Mouse (Mus musculus) hindbrain, embryonic 12.5 days (tissue): ENCODE measurements around the gene Dusp13. TPM values are rescaled to one million over a fixed set of nuclear protein-coding genes. Genes with fewer than 3 reads are reported as not detected.

Source experiments
- ATAC-seq: fragments of 200-750 bp; cut with Nextera tagmentation; 2 replicates; pipeline ENCODE4 v1.8.0; 2017; ENCODE audit warnings: moderate TSS enrichment; ENCODE audit not compliant: low FRiP score
- H3K27ac ChIP-seq: fragments of 300-500 bp; sonication (generic); 2 replicates; pipeline ENCODE4 v1.5.1; 2016; ENCODE audit warnings: mild to moderate bottlenecking
- H3K27me3 ChIP-seq: fragments of 300-500 bp; sonication (generic); 2 replicates; pipeline ENCODE4 v1.6.1; 2016; ENCODE audit warnings: mild to moderate bottlenecking
- H3K36me3 ChIP-seq: fragments of 300-500 bp; sonication (generic); 2 replicates; pipeline ENCODE4 v1.6.1; 2016; ENCODE audit warnings: mild to moderate bottlenecking
- H3K4me1 ChIP-seq: fragments of 300-500 bp; sonication (generic); 2 replicates; pipeline ENCODE4 v1.6.1; 2016
- H3K4me2 ChIP-seq: fragments of 300-500 bp; sonication (generic); replicated peaks from 2 replicates; pipeline ENCODE4 v1.6.1; 2016; ENCODE audit warnings: mild to moderate bottlenecking
- H3K4me3 ChIP-seq: fragments of 300-500 bp; sonication (generic); 2 replicates; pipeline ENCODE4 v1.5.1; 2016; ENCODE audit warnings: mild to moderate bottlenecking
- H3K9ac ChIP-seq: fragments of 300-500 bp; sonication (generic); 2 replicates; pipeline ENCODE4 v1.6.1; 2016; ENCODE audit warnings: mild to moderate bottlenecking, moderate library complexity
- H3K9me3 ChIP-seq: fragments of 300-500 bp; sonication (generic); replicated peaks from 2 replicates; pipeline ENCODE4 v1.6.1; 2016; ENCODE audit warnings: mild to moderate bottlenecking
- WGBS: fragments of 180-500 bp; shearing (Covaris S2); methylation state at CpG from one replicate; pipeline ENCODE4 v1.1.7; 2016; 5-methylcytosine and 5-hydroxymethylcytosine counted together
- polyA plus RNA-seq: library from polyadenylated mRNA; unstranded; fragments of >200 nt; fragmentation: Nextera tagmentation; extraction: Ambion mirVana; gene quantifications from 2 replicates; pipeline ENCODE4 v1.2.1, GENCODE M21; 2016

Gene Dusp13
- polyA plus RNA-seq = 0.43 TPM in 1 of 2 replicates, not detected in the other

DNA sequence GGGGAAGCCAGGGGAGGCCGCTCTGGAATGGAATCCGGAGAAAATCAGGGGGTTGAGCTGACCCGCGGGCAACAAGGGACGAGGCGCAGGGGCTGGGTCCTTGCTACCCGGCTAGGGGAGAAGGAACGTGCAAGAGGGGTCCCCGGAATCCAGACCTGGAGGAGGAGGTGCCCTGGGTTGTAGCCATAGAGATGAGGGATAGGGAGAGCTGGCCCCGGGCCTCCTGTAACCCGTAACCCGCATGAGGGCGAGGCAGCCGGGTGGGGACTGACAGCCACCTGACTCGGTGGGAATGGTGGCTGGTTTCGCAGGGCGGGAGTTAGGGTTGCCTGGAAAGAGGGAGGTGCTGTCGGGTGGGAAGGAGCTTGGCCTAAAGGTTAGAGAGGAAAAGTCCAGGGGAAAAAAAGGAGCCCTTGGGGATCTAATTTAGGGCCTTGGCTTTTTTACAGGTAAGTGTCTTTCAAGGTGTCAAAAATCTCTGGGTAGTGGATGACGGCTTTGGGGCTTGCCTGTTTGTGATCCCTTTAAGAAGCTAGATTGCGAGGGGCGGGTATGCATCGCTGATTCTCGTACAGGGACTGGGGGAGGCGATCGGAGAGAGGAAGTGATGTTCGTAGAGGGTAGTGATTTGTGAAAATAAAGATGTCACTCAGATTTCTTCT is at the start of gene Dusp13:
TSS of gene Dusp13 (minus strand) at position 301 of the 662 bp plus-strand sequence.
- peak within 1 kb of the TSS; percentile 96 for H3K4me3 ChIP-seq
- no peaks in the 10 kb centered on the region for H3K36me3 ChIP-seq
- H3K27me3 ChIP-seq = no peaks in the 10 kb centered on the region
- ATAC-seq = peak; percentile 85
- peak within 1 kb of the TSS; percentile 73 for H3K4me2 ChIP-seq
- peak within 1 kb of the TSS; percentile 90 for H3K27ac ChIP-seq
- peaks cover 15% of the 10 kb centered on the region for H3K4me1 ChIP-seq
- WGBS = under 1% methylated on average over 26 of the region's 26 CpGs
- H3K9ac ChIP-seq = peak within 1 kb of the TSS; percentile 91
- no peaks in the 10 kb centered on the region for H3K9me3 ChIP-seq

DNA sequence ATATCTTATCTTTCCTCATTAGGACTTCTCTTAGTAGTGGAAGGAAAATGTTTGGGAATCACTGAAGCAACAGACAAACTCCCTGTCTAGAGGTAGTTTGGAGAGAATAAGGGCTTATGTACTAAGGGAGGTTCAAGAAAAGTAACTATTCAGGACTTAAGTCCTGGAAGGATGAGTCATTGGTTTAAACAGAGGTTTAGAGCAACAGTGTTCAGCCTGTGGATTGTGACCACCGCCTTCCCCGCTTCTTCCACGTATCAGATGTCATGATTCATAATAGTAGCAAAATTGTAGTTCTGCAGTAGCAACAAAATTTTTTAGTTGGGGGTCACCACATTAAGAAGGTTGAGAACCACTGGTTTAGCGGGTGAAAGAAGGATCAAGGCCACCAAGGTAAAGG is 49.7 kb upstream of the Dusp13 start:
- H3K4me1 ChIP-seq = no peaks in the 10 kb centered on the region
- no peak overlapping the region for H3K27ac ChIP-seq
- no peak overlapping the region for H3K4me3 ChIP-seq
- peaks cover 9% of the 10 kb centered on the region; the same call in 1 of the 2 replicates for H3K36me3 ChIP-seq
- no peak overlapping the region for H3K4me2 ChIP-seq
- H3K9me3 ChIP-seq = no peaks in the 10 kb centered on the region
- no peak overlapping the region for H3K9ac ChIP-seq
- WGBS = 96% methylated on average over 4 of the region's 4 CpGs
- no peaks in the 10 kb centered on the region for H3K27me3 ChIP-seq
- no peak for ATAC-seq

DNA sequence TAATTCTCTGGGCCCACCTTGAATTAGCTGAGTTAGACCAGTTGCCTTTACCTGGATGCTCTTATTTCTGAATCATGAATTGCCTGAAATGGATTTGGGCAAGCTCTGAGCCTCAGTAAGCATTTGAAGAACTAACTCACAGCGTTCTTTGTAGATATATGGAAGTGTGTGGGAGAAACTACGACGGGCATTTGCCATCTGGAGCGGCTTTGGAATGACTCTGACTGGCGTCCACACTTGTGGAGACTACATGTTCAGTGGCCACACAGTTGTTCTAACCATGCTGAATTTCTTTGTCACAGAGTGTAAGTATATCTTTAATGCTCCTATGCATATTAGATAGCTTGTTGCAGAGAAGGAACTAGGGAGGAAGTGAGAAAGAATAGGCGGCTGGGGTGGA is 41.3 kb upstream of the Dusp13 start:
- Histone ChIP-seq H3K27ac (no peak overlapping the region), H3K27me3 (no peaks in the 10 kb centered on the region), H3K9me3 (no peaks in the 10 kb centered on the region), H3K4me3 (no peak overlapping the region), H3K4me1 (no peaks in the 10 kb centered on the region), H3K36me3 (peaks cover 24% of the 10 kb centered on the region; the same call in 1 of the 2 replicates), H3K4me2 (no peak overlapping the region), H3K9ac (no peak overlapping the region)
- ATAC-seq = no peak
- 97% methylated on average over 6 of the region's 6 CpGs for WGBS

DNA sequence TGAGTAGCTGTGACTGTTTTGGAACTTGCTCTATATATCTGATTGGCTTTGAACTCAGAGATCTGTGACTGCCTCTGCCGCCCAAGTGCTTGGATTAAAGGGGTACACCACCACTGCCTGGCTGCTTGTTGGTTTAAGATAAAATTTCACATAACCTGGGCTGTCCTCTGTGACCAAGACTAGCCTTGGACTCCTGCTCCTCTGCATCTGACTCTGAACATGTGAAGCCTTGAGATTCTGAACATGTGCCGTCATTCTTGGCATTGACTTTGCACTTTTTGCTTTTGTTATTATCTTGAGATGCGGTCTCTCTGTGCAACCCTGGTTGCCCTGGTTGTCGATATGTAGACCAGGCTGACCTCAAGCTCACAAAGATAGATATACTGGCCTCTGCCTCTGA is 40.7 kb upstream of the Dusp13 start:
- H3K4me2 ChIP-seq = no peak overlapping the region
- ATAC-seq = no peak
- H3K27me3 ChIP-seq = no peaks in the 10 kb centered on the region
- WGBS = 94% methylated on average over 4 of the region's 4 CpGs
- H3K36me3 ChIP-seq = peaks cover 25% of the 10 kb centered on the region; the same call in 1 of the 2 replicates
- H3K4me3 ChIP-seq = no peak overlapping the region
- H3K9ac ChIP-seq = no peak overlapping the region
- H3K27ac ChIP-seq = no peak overlapping the region
- H3K9me3 ChIP-seq = no peaks in the 10 kb centered on the region
- no peaks in the 10 kb centered on the region for H3K4me1 ChIP-seq

DNA sequence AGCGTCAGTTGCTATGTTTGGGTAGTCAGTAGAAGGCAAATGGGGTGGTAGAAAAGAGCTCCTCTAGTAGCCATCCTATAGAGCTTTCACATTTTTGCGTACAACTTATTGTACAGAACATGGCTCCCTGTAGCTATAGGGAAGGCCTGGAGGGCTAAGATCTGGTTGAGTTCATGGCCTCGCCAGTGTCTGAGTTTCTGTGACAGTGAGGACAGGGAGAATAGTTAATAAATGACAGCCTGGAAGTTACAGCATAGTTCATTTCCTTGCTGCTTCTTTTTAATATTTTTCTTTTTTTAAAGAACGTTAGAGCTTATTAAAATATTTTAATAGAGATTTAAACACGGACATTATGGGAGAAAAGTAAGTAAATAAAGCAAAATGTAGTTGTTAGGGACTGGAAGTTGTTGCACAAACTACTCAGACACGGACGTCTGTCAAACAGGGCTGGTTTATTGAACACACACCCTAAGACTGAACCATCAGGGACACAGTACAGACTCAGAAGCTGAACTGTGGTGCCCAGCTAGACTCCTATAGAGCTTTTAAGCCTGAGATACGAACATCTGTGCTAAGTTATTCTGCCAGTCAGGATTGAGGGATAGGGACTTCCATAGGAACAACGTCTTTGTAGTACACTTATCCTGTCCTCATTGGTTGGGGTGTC is 39.7 kb upstream of the Dusp13 start:
- H3K9me3 ChIP-seq = no peaks in the 10 kb centered on the region
- no peaks in the 10 kb centered on the region for H3K4me1 ChIP-seq
- no peak overlapping the region for H3K9ac ChIP-seq
- no peaks in the 10 kb centered on the region for H3K27me3 ChIP-seq
- H3K36me3 ChIP-seq = peaks cover 30% of the 10 kb centered on the region; the same call in 1 of the 2 replicates
- no peak overlapping the region for H3K4me3 ChIP-seq
- H3K4me2 ChIP-seq = no peak overlapping the region
- no peak overlapping the region for H3K27ac ChIP-seq
- 90% methylated on average over 9 of the region's 9 CpGs for WGBS
- no peak for ATAC-seq

DNA sequence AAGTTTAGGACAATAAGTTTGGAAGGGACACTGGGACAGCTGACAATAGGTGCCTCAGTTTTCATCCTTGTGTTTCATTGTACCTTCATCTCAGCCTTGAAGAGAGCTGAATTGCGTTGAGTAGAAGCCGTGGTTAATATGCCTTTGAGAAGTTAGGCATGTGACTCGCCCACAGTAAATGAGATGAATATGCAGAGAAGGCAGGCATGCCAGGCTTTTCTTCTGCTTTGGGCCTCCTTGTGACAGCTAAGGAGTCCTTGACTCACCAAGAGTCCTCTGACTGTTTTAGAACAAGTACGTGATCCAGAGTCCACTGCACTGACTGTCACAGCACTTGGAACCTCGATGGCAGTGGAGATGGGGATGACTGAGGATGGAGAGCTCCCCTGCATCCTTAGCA is 37.1 kb upstream of the Dusp13 start:
- H3K4me2 ChIP-seq = no peak overlapping the region
- H3K9ac ChIP-seq = no peak overlapping the region
- H3K27me3 ChIP-seq = no peaks in the 10 kb centered on the region
- ATAC-seq = no peak
- 92% methylated on average over 5 of the region's 5 CpGs for WGBS
- H3K27ac ChIP-seq = no peak overlapping the region
- H3K4me3 ChIP-seq = no peak overlapping the region
- no peaks in the 10 kb centered on the region for H3K4me1 ChIP-seq
- no peaks in the 10 kb centered on the region for H3K9me3 ChIP-seq
- peaks cover 39% of the 10 kb centered on the region; the same call in 1 of the 2 replicates for H3K36me3 ChIP-seq

DNA sequence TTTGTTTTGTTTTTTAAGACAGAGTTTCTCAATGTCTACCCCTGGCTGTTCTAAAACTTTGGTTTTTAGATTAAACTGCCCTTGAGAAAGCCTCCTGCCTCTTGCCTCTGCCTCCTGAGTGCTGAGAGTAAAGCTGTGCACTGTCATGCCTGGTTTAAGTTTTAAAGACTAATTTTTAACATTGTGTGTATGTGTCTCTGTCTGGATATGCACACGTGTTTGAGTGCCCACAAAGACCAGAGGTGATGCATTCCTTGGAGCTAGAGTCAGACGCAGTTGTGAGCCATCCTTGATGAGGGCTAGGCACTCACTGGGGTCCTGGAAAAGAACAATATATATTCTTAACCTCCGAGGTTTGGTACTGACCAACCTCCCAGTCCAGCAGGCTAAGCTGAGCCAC is 36.4 kb upstream of the Dusp13 start:
- Histone ChIP-seq H3K9ac (no peak overlapping the region), H3K4me2 (no peak overlapping the region), H3K4me1 (no peaks in the 10 kb centered on the region), H3K27ac (no peak overlapping the region), H3K9me3 (no peaks in the 10 kb centered on the region), H3K4me3 (no peak overlapping the region), H3K27me3 (no peaks in the 10 kb centered on the region), H3K36me3 (peaks cover 33% of the 10 kb centered on the region; the same call in 1 of the 2 replicates)
- WGBS = 83% methylated on average over 3 of the region's 3 CpGs
- no peak for ATAC-seq

DNA sequence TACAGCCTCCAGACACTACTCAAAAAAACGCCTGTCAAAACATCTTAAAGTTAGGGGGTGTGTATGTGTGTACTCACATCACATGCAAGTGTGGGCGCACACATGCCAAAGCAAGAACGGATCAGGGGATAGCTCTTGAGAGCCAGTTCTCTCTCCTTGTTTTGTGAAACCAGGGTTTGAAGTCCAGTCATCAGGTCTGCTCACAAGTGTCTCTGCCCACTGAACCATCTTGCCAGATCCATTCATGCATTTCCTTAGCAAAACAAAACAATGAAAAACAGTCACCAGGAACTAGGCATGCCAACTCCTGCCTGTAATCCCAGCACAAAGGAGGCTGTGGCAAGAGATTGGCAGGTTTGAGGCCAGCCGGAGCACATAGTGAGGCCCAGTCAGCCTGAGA is 35.5 kb upstream of the Dusp13 start:
- ATAC-seq = no peak

DNA sequence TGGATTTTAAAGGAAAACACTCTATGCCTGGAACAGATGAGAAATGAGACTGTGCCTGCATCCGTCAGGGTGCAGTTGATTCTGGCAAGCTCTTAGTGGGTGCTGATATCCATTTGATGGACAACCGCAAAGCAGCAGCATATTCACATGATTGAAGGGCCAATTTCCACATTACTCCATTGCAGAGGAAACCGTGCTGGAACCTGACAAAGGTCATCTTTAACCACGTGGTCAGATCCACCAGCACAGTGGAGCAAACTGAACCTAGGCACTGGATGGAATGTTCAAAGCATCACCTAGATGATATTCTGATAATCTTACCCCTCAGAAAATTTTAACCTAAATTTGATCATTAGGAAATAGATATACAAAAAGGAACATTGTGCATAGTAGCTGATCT is 25.2 kb upstream of the Dusp13 start:
- no peaks in the 10 kb centered on the region for H3K27me3 ChIP-seq
- no peaks in the 10 kb centered on the region for H3K4me1 ChIP-seq
- no peak overlapping the region for H3K4me3 ChIP-seq
- no peak overlapping the region for H3K4me2 ChIP-seq
- WGBS = 90% methylated on average over 4 of the region's 4 CpGs
- peaks cover 30% of the 10 kb centered on the region for H3K36me3 ChIP-seq
- no peak overlapping the region for H3K27ac ChIP-seq
- no peak overlapping the region for H3K9ac ChIP-seq
- H3K9me3 ChIP-seq = no peaks in the 10 kb centered on the region
- ATAC-seq = no peak

More for the DNA sequence above, 35.5 kb upstream of the Dusp13 start:
- WGBS = 85% methylated on average over 4 of the region's 4 CpGs
- Histone ChIP-seq H3K4me3 (no peak overlapping the region), H3K4me1 (no peaks in the 10 kb centered on the region), H3K4me2 (no peak overlapping the region), H3K9me3 (no peaks in the 10 kb centered on the region), H3K27me3 (no peaks in the 10 kb centered on the region), H3K36me3 (peaks cover 32% of the 10 kb centered on the region; the same call in 1 of the 2 replicates), H3K27ac (no peak overlapping the region), H3K9ac (no peak overlapping the region)

DNA sequence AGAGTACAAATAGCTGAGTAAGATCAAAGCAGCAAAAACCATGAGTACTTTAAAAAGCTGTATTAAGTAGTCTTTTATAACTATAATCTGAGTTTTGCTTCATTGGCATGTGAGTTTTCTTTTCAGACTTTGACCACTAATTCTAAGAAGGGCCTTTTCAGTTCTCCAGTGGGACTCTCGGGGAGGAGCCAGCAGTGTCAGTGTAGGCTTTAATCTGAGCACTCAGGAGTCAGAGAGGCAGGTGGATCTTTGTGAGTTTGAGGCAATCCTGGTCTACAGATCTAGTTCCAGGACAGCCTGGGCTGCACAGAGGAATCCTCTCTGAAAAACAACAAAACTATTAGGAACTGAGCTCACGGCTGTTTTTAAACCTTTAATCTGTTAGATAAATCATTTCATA is 23.0 kb upstream of the Dusp13 start:
- 79% methylated on average over 2 of the region's 2 CpGs for WGBS
- H3K9ac ChIP-seq = no peak overlapping the region
- no peak for ATAC-seq
- H3K27me3 ChIP-seq = no peaks in the 10 kb centered on the region
- peaks cover 16% of the 10 kb centered on the region; the same call in 1 of the 2 replicates for H3K36me3 ChIP-seq
- no peak overlapping the region for H3K4me3 ChIP-seq
- H3K27ac ChIP-seq = no peak overlapping the region
- H3K9me3 ChIP-seq = no peaks in the 10 kb centered on the region
- peaks cover 5% of the 10 kb centered on the region; the same call in 1 of the 2 replicates for H3K4me1 ChIP-seq
- no peak overlapping the region for H3K4me2 ChIP-seq

DNA sequence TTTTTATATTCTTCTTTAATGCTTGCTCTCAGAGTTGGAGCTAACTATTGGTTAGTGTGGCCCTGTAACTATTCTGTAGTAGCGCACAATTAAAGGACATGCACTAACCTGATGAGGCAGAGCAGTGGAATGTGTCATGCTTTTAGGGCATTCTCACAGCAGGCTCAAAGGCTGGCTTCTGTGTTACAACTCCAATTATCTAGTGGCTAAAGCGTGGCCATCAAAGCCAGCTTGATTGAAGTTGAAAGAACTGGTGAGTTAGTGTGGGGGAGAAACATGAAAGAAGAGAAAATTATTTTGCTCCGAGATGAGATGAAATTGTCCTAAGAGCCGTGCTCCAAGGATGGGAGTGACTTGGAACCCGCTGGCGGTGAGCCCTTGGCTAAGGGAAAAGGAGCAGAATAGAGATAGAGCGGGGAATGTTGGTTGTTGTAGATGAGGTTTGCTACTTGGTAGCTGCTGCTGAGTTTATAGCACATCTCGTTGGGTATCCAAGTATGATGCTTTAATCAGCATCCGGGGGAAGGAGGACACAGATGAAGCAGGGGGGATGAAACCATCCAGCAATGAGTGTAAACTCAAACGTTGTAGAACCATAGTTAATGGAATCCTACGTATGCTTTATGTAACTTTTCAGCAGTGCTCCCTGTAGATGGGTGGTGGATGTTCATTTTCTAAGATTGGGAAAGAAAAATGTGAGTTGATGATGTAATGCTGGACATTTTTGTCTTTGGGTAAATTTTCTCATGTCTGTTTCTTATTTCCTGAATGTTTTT is 21.7 kb upstream of the Dusp13 start:
- Histone ChIP-seq H3K9me3 (no peaks in the 10 kb centered on the region), H3K27ac (no peak overlapping the region), H3K27me3 (no peaks in the 10 kb centered on the region), H3K4me1 (peaks cover 13% of the 10 kb centered on the region), H3K4me3 (no peak overlapping the region), H3K9ac (no peak overlapping the region), H3K4me2 (no peak overlapping the region), H3K36me3 (peaks cover 12% of the 10 kb centered on the region; the same call in 1 of the 2 replicates)
- 87% methylated on average over 11 of the region's 11 CpGs for WGBS
- no peak for ATAC-seq

DNA sequence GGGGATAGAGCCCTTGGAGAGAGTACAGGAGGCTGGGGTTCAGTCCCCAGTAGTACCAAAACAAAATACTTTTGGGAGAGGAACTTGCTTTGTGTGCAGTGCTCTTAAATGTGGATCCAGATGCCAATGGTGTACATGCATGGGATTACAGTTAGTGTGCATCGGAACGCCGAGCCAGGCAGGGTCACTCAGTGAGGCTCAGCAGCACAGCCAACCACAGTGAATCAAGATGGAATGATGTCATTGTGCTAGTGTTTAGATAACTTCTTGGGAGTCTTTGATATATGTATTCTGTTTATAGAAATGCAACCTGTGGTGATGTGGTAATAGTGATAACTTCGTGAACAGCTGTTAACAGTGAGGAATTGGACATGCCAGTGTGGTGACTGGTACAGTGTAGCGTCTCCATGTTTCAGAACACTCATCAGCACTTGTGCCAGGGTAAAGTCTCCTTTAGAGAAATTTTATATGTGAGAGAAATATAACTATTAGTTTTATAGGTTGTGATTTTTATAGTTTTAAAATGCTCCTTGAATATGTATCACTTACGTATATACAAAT is 15.5 kb upstream of the Dusp13 start:
- H3K4me3 ChIP-seq = no peak overlapping the region
- no peak for ATAC-seq
- H3K36me3 ChIP-seq = no peaks in the 10 kb centered on the region
- H3K4me2 ChIP-seq = no peak overlapping the region
- H3K27me3 ChIP-seq = no peaks in the 10 kb centered on the region
- 94% methylated on average over 6 of the region's 6 CpGs for WGBS
- no peak overlapping the region for H3K9ac ChIP-seq
- H3K27ac ChIP-seq = no peak overlapping the region
- no peaks in the 10 kb centered on the region for H3K9me3 ChIP-seq
- peaks cover 13% of the 10 kb centered on the region for H3K4me1 ChIP-seq
